Mouse (Mus musculus): ENCODE results near the gene Crkl.
"Not testable (repeated sequence)": the region's sequence is repeated elsewhere in the genome, so short reads cannot be mapped to it uniquely, and the experiment has no call there.

Crkl gene

GRCm38 (mm10) chr16:17486505-17486904 is 34.7 kb downstream of the Crkl start:
- DNase-seq (ENCODE audit: low spot score in 2 of 2): no peak

DNA sequence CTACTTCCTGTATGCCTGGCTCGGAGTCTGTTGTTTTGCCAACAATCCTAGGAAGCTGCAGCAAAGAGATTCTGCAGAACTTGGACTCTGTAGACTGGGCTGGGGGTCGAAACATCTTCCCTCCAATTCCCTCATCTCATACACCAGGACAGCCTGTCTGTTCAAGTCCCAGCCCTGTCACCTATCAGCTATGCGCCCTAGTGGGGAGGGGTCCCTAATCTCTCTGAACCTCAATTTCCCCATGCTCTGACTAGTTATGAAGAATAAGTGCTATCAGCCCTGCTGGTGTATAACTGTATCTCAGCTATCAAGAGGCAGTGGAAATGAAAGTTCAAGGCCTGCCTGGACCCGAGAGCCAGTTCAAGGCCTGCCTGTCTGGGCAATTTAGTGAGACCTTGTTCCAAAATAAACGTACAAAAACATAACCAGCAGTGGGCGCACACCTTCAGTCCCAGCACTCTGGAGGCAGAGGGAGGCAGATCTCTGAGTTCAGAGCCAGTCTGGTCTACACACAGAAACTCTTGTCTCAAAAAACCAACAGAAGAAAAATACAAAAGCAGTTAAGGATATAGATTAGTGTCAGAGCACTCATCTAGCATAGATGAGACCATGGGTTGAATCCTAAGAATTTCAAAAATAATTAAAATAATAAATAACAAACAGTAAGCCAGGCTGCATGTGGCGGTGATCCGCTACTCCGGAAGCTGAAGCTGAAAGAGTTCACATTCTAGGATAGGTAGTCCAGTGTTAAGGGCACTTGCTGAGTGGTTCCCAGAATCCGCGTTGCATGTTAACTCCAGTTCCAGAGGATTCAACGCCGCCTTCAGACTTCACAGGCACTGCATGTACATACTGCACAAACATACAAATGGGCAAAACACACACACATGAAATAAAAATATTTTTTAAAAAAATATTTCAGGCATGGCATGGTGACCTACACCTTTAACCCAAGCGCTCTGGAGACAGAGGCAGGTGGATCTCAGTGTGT is 37.0 kb downstream of the Crkl start:
- DNase-seq (ENCODE audit: low spot score in 2 of 2): peak in 1 of 2 experiments; percentile 41

DNA sequence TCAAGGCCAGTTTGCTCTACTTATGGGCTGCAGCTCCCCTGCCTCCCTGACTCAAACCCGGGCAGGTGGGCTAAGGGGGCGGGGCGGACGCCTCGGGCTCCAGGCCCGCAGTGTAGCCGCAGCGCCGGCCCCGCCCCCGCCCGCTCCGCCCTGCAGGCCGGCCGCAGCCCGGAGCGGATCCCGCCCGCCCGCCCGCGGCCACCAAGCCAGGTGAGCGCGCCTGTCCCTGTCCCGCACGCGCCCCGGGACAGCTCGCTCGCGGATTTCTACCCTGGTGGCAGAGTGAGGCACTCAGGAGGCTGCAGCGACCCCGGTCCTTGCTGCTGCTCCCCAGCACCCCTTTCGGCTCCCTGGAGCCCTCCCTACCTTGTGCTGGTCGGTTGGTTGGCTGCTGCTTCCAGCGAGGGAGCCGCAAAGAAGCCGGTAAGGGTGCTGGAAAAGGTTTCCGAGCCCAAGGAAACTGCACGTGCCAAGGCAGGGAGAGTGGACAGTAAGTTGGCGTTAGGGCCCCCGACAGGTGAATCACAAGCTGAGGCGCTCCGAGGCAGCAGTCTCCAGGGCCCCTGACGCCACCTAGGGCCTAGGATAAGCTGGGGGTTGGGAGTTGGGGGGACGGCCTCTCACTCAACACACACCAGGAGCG is 37.8 kb downstream of the Crkl start, which contains the start of gene Aifm3:
TSS of gene Aifm3 (plus strand) at position 143 of the 643 bp plus-strand sequence.
- no peak for DNase-seq (ENCODE audit: low spot score in 2 of 2)

- DNase-seq (ENCODE audit: low spot score in 2 of 2): no peak
These were observed 39.4 kb downstream of the Crkl start for GRCm38 (mm10) chr16:17491154-17491553.

GRCm38 (mm10) chr16:17491896-17492561 is 40.2 kb downstream of the Crkl start:
- peak in 1 of 2 experiments; percentile 40 for DNase-seq (ENCODE audit: low spot score in 2 of 2)

- peak; percentile 85 to 94 for DNase-seq (ENCODE audit: low spot score in 2 of 2)
These were observed 44.9 kb downstream of the Crkl start for GRCm38 (mm10) chr16:17496499-17497305.

GRCm38 (mm10) chr16:17499249-17499883 is 47.6 kb downstream of the Crkl start:
- DNase-seq (ENCODE audit: low spot score in 2 of 2): no peak

GRCm38 (mm10) chr16:17502681-17503080 is 50.9 kb downstream of the Crkl start:
- DNase-seq (ENCODE audit: low spot score in 2 of 2): no peak

DNA sequence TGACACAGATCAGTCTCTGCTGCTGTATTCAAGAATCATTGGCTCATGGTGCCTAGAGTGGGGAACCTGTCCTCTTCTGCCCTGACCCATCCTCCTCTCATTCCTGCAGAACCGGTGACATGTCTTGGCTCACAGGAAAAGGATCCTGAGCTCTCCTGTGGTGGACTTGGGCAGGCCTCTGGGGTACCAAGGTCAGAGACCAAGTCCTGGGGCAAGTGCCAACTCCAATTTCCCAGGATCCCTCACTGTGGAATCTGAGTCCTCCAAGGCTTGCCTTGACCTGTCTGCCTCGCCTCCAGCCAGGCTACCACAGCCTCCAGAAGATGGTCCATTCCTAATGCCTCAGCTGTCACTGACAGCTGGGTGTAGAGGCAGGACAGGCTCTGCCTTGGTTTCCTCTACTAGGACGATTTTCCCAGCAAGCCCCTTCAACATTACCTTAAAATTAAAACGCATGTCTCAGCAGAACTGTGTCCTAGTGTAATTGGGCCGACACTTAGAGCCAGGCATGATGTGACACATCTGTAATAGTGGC is 55.3 kb downstream of the Crkl start:
- DNase-seq (ENCODE audit: low spot score in 2 of 2): no peak

DNA sequence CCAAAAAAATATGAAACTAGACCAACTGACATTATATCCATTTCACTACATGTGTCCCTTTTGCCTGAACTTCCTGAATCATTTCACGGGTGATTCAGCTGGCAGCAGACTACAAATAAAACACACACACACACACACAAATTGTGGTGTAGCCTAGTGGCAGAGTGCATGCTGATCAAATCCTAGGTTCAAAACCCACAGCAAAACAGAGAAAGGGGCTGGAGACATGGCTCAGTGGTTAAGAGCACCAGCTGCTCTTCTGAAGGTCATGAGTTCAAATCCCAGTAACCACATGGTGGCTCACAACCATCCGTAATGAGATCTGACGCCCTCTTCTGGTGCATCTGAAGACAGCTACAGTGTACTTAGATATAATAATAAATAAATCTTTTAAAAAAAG is 56.2 kb downstream of the Crkl start:
- not testable (repeated sequence) for DNase-seq (ENCODE audit: low spot score in 2 of 2)

- peak; percentile 88 to 96 for DNase-seq (ENCODE audit: low spot score in 2 of 2)
These were observed 56.9 kb downstream of the Crkl start, which contains the start of gene Lztr1 for GRCm38 (mm10) chr16:17508546-17509239. Lztr1 (plus strand) TSS chr16:17508688.

GRCm38 (mm10) chr16:17509240-17509597 is 57.4 kb downstream of the Crkl start:
- DNase-seq (ENCODE audit: low spot score in 2 of 2): no peak

DNA sequence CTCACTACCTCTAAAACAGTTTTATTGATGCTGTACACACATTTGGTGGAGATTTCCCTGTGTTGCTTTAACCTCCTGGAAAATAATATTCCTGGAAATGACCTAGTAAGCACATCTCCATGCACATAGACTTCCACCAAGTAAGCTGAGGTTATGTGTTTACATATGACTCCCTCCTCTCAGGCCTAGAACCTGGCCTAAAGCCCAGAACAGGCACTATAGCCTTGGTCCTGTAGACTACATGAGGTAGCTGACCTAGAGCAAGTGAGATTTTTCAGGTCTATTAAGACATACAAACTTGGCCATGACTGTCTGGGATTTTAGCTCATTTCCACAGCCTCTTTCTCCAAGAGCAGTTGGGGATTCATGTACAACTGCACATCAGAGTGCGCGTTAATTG is 58.4 kb downstream of the Crkl start:
- no peak for DNase-seq (ENCODE audit: low spot score in 2 of 2)

DNA sequence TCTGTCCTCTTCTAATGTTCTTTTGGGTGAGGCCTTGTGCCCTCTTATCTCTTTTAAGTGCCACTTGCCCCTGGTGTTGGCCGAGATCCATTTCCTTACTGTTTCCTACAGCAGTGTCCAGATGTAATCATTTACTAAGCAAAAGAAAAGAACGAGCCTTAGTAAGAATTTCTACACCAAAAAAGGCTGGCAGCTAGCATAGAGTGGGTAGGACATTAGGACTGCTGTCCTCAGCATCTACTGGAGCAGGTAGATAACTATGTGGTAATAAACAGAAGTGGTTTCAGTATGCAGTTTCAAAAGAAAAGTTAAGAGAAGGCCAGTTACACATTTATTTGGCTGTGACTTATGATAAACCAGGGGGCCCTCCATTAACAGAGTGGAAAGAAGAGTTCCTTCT is 58.9 kb downstream of the Crkl start:
- DNase-seq (ENCODE audit: low spot score in 2 of 2): no peak

GRCm38 (mm10) chr16:17511431-17511830 is 59.6 kb downstream of the Crkl start:
- no peak for DNase-seq (ENCODE audit: low spot score in 2 of 2)

GRCm38 (mm10) chr16:17518910-17519309 is 67.1 kb downstream of the Crkl start:
- DNase-seq (ENCODE audit: low spot score in 2 of 2): no peak

- no peak for DNase-seq (ENCODE audit: low spot score in 2 of 2)
These were observed 72.4 kb downstream of the Crkl start for GRCm38 (mm10) chr16:17524156-17524555.

DNA sequence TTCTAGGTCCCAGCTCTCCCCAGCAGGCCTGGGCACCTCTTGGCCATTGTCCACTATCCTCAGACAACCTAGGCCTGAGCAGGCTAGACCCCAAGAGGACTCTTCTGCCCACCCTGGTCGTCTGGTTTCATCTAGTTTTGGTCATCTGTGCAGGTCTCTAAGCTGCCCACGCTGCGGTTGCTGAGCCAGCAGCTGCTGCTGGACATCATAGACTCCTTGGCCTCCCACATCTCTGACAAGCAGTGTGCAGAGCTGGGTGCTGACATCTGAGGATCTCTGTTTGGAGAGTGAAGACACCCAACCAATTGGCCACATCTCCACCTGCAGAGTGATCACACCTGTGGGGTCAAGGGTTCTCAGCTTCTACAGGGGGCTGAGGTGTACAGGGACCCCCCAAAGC is 73.7 kb downstream of the Crkl start:
- DNase-seq (ENCODE audit: low spot score in 2 of 2): no peak

DNA sequence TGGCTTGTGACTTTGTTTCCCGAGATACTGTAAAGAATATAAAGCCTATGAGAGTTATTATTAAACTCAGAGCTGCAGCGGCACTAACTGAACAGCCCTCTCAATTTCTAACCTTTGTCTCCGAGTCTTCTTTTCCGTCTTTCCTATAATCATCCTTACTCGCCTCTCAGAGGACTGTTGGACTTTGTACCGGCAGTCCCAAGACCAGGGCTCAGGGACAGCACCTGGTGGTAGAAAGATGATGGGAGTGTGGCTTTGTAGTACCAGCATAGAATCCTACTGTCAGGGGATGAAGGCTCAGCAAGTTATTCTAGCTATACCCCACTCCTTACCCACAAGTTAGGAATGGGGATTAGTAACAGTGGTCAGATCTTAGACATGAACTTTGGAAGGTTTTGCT is 74.4 kb downstream of the Crkl start:
- no peak for DNase-seq (ENCODE audit: low spot score in 2 of 2)

GRCm38 (mm10) chr16:17527606-17528005 is 75.8 kb downstream of the Crkl start:
- no peak for DNase-seq (ENCODE audit: low spot score in 2 of 2)
